Mouse (Mus musculus): ENCODE data around the gene Sox6. TPM values are rescaled to one million over a fixed set of nuclear protein-coding genes. Genes with fewer than 3 reads are reported as not detected.

Gene Sox6
- polyA plus RNA-seq, 1 experiment from 2014 or later, result 31.2 TPM

- Histone ChIP-seq H3K9me3 (ENCODE audit: control insufficient read depth, low read length) (no peaks in the 10 kb centered on the region), H3K4me3 (ENCODE audit: low read length) (no peak overlapping the region), H3K36me3 (ENCODE audit: control insufficient read depth, insufficient read depth, low read length) (no peaks in the 10 kb centered on the region), H3K4me2 (ENCODE audit: low read length) (no peak overlapping the region), H3K27me3 (replicated peaks; ENCODE audit: control insufficient read depth, insufficient read depth, low read length) (no peaks in the 10 kb centered on the region), H3K27ac (ENCODE audit: low read depth, low read length) (no peak overlapping the region), H3K4me1 (ENCODE audit: control insufficient read depth, insufficient read depth, low read depth, low read length) (no peaks in the 10 kb centered on the region), H3K9ac (ENCODE audit: low read depth, low read length) (no peak overlapping the region)
- 51% methylated on average over 4 of the region's 4 CpGs for WGBS
- ATAC-seq, result no peak
These were observed 347.5 kb downstream of the Sox6 start for GRCm38 (mm10) chr7:115691091-115691490.

DNA sequence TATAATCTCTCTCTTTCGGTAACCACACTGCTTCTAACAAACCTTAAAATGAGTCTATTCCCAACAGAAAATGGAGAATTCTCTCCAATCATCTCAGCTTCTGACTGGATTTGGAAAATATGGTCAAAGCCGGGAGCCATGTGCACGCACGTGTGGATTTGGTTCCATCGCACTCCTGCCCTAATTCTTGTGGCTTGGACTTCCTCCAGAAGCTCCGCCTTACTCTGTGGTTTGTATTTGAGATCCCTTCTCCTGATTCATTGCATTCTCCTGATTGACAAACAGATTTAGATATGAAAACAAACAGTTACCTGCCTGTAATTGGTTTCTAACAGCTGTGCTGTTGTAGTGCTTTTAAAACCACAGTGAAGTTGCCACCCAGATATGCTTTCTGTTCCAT is 351.9 kb downstream of the Sox6 start:
- 84% methylated on average over 6 of the region's 6 CpGs for WGBS
- H3K4me1 ChIP-seq (ENCODE audit: control insufficient read depth, insufficient read depth, low read depth, low read length), result no peaks in the 10 kb centered on the region

DNA sequence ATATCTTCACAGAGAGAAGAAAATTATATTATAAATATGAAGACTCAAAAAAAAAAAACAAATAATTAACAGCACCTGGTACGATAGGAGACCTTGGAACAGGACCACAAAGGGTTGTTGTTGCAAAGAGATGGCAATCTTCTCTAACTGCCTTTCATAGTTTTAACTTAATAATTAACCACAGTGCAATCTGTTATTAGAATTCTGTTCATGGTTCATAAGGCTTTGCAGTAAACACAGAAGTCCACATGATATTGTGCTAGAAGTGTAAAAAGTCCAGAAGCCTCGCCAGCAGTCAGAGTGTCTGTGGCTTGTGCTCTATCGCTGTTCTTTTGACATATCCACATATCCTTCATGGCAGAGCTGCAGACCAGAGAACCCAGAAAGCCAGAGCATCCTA is 354.5 kb downstream of the Sox6 start:
- Histone ChIP-seq H3K36me3 (ENCODE audit: control insufficient read depth, insufficient read depth, low read length) (no peaks in the 10 kb centered on the region), H3K27ac (ENCODE audit: low read depth, low read length) (no peak overlapping the region), H3K9ac (ENCODE audit: low read depth, low read length) (no peak overlapping the region), H3K4me1 (ENCODE audit: control insufficient read depth, insufficient read depth, low read depth, low read length) (no peaks in the 10 kb centered on the region), H3K4me2 (ENCODE audit: low read length) (no peak overlapping the region), H3K9me3 (ENCODE audit: control insufficient read depth, low read length) (no peaks in the 10 kb centered on the region), H3K4me3 (ENCODE audit: low read length) (no peak overlapping the region), H3K27me3 (replicated peaks; ENCODE audit: control insufficient read depth, insufficient read depth, low read length) (no peaks in the 10 kb centered on the region)
- 92% methylated on average over 3 of the region's 3 CpGs for WGBS
- ATAC-seq, result no peak

More for the DNA sequence above, 351.9 kb downstream of the Sox6 start:
- H3K27me3 ChIP-seq (replicated peaks; ENCODE audit: control insufficient read depth, insufficient read depth, low read length), result no peaks in the 10 kb centered on the region
- H3K27ac ChIP-seq (ENCODE audit: low read depth, low read length), result no peak overlapping the region
- H3K4me3 ChIP-seq (ENCODE audit: low read length), result no peak overlapping the region
- no peak overlapping the region for H3K9ac ChIP-seq (ENCODE audit: low read depth, low read length)
- H3K4me2 ChIP-seq (ENCODE audit: low read length), result no peak overlapping the region
- H3K36me3 ChIP-seq (ENCODE audit: control insufficient read depth, insufficient read depth, low read length), result no peaks in the 10 kb centered on the region
- H3K9me3 ChIP-seq (ENCODE audit: control insufficient read depth, low read length), result no peaks in the 10 kb centered on the region
- ATAC-seq, result no peak

DNA sequence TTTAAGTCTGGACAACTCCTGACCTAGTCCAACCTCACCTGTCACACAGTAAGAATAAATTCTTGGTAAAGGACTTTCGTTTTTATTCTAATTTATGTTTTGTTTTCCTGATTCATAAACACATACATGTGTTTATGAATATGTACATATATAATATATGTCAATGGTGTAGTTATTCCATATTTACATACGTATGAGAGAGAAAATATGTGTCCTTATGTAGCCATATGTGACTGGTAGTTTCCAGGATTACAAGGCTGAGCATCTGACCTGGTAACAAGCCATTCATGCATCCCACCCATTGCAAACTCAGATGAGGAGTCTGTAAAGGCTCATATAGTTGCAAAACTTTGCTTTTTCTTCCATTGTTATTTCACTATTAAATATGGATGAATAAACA is 366.8 kb downstream of the Sox6 start:
- no peak overlapping the region for H3K4me2 ChIP-seq (ENCODE audit: low read length)
- no peak overlapping the region for H3K27ac ChIP-seq (ENCODE audit: low read depth, low read length)
- no peaks in the 10 kb centered on the region for H3K27me3 ChIP-seq (replicated peaks; ENCODE audit: control insufficient read depth, insufficient read depth, low read length)
- no peaks in the 10 kb centered on the region for H3K9me3 ChIP-seq (ENCODE audit: control insufficient read depth, low read length)
- H3K4me1 ChIP-seq (ENCODE audit: control insufficient read depth, insufficient read depth, low read depth, low read length), result peaks cover under 1% of the 10 kb centered on the region
- WGBS, result 91% methylated on average over 2 of the region's 2 CpGs
- H3K4me3 ChIP-seq (ENCODE audit: low read length), result no peak overlapping the region
- no peak for ATAC-seq
- H3K36me3 ChIP-seq (ENCODE audit: control insufficient read depth, insufficient read depth, low read length), result no peaks in the 10 kb centered on the region
- no peak overlapping the region for H3K9ac ChIP-seq (ENCODE audit: low read depth, low read length)

DNA sequence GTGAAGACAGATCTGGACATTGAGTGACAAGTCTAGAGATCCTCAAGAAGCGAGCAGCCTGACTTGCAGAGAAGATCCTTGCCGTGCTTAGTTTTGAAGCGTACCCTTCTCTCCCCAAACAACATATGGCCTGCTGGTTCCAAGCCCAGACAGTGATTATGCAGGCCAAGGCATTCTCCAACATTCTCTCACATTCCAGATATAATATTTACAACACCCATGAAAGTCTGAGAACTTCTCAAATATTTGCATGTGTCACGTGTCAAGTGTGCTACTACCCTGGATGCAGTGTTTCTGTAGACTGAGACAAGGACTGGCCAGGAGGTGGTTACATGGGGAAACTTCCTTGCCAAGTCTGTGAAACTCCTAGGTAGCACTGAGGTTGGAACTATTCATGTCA is 367.3 kb downstream of the Sox6 start:
- H3K27me3 ChIP-seq (replicated peaks; ENCODE audit: control insufficient read depth, insufficient read depth, low read length), result no peaks in the 10 kb centered on the region
- WGBS, result 74% methylated on average over 4 of the region's 4 CpGs
- H3K9me3 ChIP-seq (ENCODE audit: control insufficient read depth, low read length), result no peaks in the 10 kb centered on the region
- no peak overlapping the region for H3K9ac ChIP-seq (ENCODE audit: low read depth, low read length)
- no peak overlapping the region for H3K4me2 ChIP-seq (ENCODE audit: low read length)
- H3K27ac ChIP-seq (ENCODE audit: low read depth, low read length), result no peak overlapping the region
- H3K4me1 ChIP-seq (ENCODE audit: control insufficient read depth, insufficient read depth, low read depth, low read length), result peaks cover 4% of the 10 kb centered on the region
- H3K4me3 ChIP-seq (ENCODE audit: low read length), result no peak overlapping the region
- no peaks in the 10 kb centered on the region for H3K36me3 ChIP-seq (ENCODE audit: control insufficient read depth, insufficient read depth, low read length)
- no peak for ATAC-seq

DNA sequence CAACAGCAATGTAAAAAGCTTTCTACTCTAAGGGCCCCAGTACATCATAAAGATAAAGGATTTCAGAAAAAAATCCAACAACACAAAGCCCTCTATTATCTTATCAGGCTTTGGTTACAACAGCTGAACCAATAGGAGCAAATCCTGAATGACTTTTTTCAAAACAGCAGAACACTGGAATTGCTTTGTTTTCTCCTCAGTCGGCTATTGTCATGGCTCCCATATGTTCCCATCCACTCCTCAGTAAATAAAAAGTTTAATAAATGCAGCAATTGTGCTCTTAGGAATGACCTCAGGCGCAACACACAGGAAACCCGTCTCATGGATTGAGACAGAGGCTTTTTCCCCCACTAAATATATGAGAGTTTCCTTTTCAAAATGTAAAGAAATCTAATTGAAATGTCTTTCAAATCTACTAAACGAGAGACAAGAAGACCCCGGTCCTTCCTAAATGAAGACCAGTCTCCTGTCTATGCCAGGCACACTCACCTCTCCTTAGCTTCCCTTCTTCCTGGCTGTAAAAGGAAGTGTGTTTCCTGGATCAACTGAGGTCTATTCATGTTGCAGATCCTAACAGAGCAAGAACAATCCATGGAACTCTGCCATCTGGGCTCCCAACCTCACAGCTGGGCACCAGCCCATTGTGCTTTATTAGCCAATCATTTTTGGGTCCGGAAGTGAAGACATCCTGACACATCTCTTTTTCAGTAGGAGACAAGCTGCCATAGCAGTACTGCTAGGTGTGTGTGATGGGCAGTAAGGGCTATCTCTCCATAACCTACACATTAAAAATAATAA is 369.2 kb downstream of the Sox6 start:
- Histone ChIP-seq H3K27me3 (replicated peaks; ENCODE audit: control insufficient read depth, insufficient read depth, low read length) (no peaks in the 10 kb centered on the region), H3K36me3 (ENCODE audit: control insufficient read depth, insufficient read depth, low read length) (no peaks in the 10 kb centered on the region), H3K27ac (ENCODE audit: low read depth, low read length) (no peak overlapping the region), H3K4me2 (ENCODE audit: low read length) (no peak overlapping the region), H3K4me1 (ENCODE audit: control insufficient read depth, insufficient read depth, low read depth, low read length) (peaks cover 4% of the 10 kb centered on the region), H3K4me3 (ENCODE audit: low read length) (no peak overlapping the region), H3K9me3 (ENCODE audit: control insufficient read depth, low read length) (no peaks in the 10 kb centered on the region), H3K9ac (ENCODE audit: low read depth, low read length) (no peak overlapping the region)
- WGBS, result 39% methylated on average over 6 of the region's 6 CpGs
- no peak for ATAC-seq

DNA sequence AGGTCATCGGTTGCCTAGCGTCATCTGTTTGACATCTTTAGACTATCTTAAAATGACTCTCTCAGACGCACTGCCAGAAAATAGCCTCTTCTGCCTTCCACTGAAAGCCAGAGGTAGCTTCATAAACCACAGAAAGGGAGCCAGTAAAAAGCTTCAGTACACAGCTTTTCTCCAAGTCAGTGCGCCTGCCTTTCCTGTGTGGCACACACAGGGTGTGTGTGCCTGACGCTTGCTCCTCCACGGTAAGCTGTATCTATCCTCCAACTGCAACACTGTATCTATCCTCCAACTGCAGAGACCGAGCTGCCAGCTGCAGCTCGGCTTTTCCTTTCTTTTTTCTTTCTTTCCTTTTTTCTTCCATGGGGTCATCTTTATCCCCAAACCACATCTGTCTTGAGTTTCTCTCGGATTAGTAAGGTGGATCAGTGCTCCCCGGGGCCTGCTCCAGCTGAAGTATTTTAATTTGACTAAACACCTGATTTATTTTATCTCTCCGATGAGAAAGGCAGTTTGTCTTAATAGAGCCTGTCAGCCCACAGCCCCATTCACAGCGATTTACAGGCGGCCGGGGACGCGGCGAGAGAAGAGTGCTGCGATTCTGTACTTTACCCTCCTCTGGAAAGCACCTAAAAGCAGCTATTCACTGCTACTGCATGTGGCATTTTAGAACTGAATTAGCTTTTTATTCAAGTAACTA is 371.8 kb downstream of the Sox6 start:
- Histone ChIP-seq H3K27me3 (replicated peaks; ENCODE audit: control insufficient read depth, insufficient read depth, low read length) (no peaks in the 10 kb centered on the region), H3K27ac (ENCODE audit: low read depth, low read length) (peak overlapping the region; percentile 9; the same call in 1 of the 2 replicates), H3K4me3 (ENCODE audit: low read length) (peak overlapping the region; percentile 18), H3K4me1 (ENCODE audit: control insufficient read depth, insufficient read depth, low read depth, low read length) (peaks cover 4% of the 10 kb centered on the region), H3K9me3 (ENCODE audit: control insufficient read depth, low read length) (no peaks in the 10 kb centered on the region), H3K4me2 (ENCODE audit: low read length) (peak overlapping the region; percentile 52), H3K36me3 (ENCODE audit: control insufficient read depth, insufficient read depth, low read length) (no peaks in the 10 kb centered on the region), H3K9ac (ENCODE audit: low read depth, low read length) (peak overlapping the region; percentile 19)
- ATAC-seq, result peak; percentile 81
- WGBS, result 17% methylated on average over 18 of the region's 18 CpGs

- Histone ChIP-seq H3K4me1 (ENCODE audit: control insufficient read depth, insufficient read depth, low read depth, low read length) (peaks cover 4% of the 10 kb centered on the region), H3K27me3 (replicated peaks; ENCODE audit: control insufficient read depth, insufficient read depth, low read length) (no peaks in the 10 kb centered on the region), H3K9ac (ENCODE audit: low read depth, low read length) (no peak overlapping the region), H3K27ac (ENCODE audit: low read depth, low read length) (no peak overlapping the region), H3K9me3 (ENCODE audit: control insufficient read depth, low read length) (no peaks in the 10 kb centered on the region), H3K36me3 (ENCODE audit: control insufficient read depth, insufficient read depth, low read length) (no peaks in the 10 kb centered on the region), H3K4me3 (ENCODE audit: low read length) (no peak overlapping the region), H3K4me2 (ENCODE audit: low read length) (no peak overlapping the region)
- no peak for ATAC-seq
- WGBS, result 45% methylated on average over 6 of the region's 6 CpGs
These were observed 375.2 kb downstream of the Sox6 start for GRCm38 (mm10) chr7:115663399-115663798.

DNA sequence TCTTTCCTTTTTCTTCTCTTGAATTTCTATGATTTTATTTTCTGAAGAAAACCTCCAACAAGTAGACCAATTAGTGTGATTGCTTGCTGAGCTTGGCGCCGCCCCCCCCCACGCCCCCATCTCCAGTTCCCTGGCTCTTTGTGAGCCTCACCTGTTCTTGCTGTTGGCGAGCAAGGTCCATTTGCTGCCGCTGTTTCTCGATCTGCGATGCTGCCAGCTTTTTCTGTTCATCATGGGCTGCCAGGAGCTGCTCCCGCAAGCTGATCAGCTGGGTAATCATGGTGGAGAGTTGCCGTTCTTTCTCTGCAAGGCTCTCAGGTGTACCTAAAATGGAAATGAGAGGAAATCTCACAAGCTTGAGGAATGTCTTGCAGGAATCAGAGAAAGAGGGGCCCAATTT is 376.5 kb downstream of the Sox6 start:
- H3K4me2 ChIP-seq (ENCODE audit: low read length), result no peak overlapping the region
- no peaks in the 10 kb centered on the region for H3K27me3 ChIP-seq (replicated peaks; ENCODE audit: control insufficient read depth, insufficient read depth, low read length)
- no peak overlapping the region for H3K9ac ChIP-seq (ENCODE audit: low read depth, low read length)
- no peaks in the 10 kb centered on the region for H3K9me3 ChIP-seq (ENCODE audit: control insufficient read depth, low read length)
- H3K4me3 ChIP-seq (ENCODE audit: low read length), result no peak overlapping the region
- no peaks in the 10 kb centered on the region for H3K36me3 ChIP-seq (ENCODE audit: control insufficient read depth, insufficient read depth, low read length)
- WGBS, result 76% methylated on average over 9 of the region's 9 CpGs
- ATAC-seq, result no peak
- peaks cover 4% of the 10 kb centered on the region for H3K4me1 ChIP-seq (ENCODE audit: control insufficient read depth, insufficient read depth, low read depth, low read length)
- H3K27ac ChIP-seq (ENCODE audit: low read depth, low read length), result no peak overlapping the region

All from hindbrain, embryonic 16.5 days (tissue).